Mouse (Mus musculus): ENCODE data around the gene Acss3. TPM values are rescaled to one million over a fixed set of nuclear protein-coding genes. Genes with fewer than 3 reads are reported as not detected.
A peak's percentile ranks its signal among the peaks of the same experiment; 100 is the strongest.

Acss3 gene
- polyA plus RNA-seq, 1 experiment from 2014 or later = 1.5 TPM

DNA sequence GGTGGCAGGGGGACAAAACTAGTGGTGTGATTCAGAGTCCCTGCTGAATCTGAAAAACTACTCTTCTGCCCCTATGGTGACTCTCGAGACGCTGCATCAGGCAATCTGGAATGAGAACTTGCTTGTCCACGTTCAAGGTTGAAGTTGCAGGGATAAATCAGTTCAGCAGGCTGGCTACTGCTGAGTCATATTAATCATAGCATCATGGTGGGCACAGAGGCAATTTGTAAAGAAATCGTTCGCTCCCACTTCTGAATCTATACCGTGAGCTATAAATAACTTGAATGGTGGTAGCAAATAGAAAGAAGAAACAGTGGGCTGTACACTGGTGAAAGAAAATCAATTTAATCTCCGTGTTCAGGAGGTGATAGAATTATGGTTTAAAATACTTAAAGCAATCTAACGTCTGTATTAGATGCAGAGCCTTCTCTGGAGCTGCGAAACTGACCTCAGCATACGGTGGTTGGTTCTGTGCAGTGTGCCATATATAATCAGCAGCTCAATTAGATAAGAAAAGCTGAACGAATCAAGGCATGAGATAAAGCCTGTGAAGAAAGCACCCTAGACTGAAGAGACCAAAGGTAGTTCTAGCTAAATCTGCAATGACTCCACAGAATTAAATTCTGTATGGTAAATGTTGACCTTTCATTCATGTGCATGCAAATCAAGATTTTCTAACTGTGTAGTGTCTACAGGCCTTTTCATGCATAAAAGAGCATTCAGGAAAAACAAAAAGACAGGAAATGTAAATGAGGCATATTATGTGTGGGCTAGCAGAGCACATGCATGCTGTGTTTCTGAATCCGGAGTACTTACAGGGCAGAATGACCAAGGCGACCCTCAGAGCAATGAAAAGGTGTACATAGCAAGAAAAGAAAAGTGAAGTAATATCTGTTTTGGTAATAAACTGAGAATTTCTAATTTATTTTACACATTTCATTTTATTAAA, 148.0 kb downstream of the Acss3 start:
- no peaks in the 10 kb centered on the region for H3K9me3 ChIP-seq (ENCODE audit: control insufficient read depth, low read length)
- H3K27ac ChIP-seq (ENCODE audit: low read depth) = no peak overlapping the region
- 70% methylated on average over 13 of the region's 13 CpGs for WGBS
- no peaks in the 10 kb centered on the region for H3K4me1 ChIP-seq (replicated peaks; ENCODE audit: control insufficient read depth, insufficient read depth, low read length)
- no peaks in the 10 kb centered on the region for H3K36me3 ChIP-seq (ENCODE audit: control insufficient read depth, insufficient read depth, low read length)
- no peaks in the 10 kb centered on the region for H3K27me3 ChIP-seq (replicated peaks; ENCODE audit: control insufficient read depth, insufficient read depth, low read length)
- no peak overlapping the region for H3K4me3 ChIP-seq (ENCODE audit: low read depth, low read length)
- ATAC-seq (replicated peaks; ENCODE audit: low FRiP score, low TSS enrichment, low read depth) = no peak
- H3K4me2 ChIP-seq (ENCODE audit: low read length) = no peak overlapping the region
- no peak overlapping the region for H3K9ac ChIP-seq (ENCODE audit: low read length)
- no peak for DNase-seq (ENCODE audit: low spot score)

DNA sequence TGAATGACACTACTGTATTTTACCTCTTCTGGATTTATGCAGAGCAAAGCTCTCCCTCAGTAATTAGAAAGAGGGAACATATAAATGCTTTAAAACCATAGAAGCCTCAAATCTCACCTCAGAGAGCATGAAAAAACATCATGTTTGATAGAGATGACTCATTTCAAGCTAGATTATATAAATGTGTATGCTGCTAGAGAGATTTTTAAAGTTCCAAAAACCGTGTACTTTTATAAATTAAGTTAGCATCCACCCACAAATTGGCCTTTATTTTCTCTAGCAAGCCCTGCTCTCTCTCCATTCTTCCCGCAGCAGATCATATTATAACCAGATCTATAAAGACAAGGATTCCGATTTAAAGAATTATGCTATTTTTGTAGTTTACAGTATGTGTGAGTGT, 164.4 kb downstream of the Acss3 start:
- Histone ChIP-seq H3K9me3 (ENCODE audit: control insufficient read depth, low read length) (no peaks in the 10 kb centered on the region), H3K4me2 (ENCODE audit: low read length) (no peak overlapping the region), H3K27ac (ENCODE audit: low read depth) (no peak overlapping the region), H3K4me3 (ENCODE audit: low read depth, low read length) (no peak overlapping the region), H3K9ac (ENCODE audit: low read length) (no peak overlapping the region), H3K27me3 (replicated peaks; ENCODE audit: control insufficient read depth, insufficient read depth, low read length) (no peaks in the 10 kb centered on the region), H3K4me1 (replicated peaks; ENCODE audit: control insufficient read depth, insufficient read depth, low read length) (no peaks in the 10 kb centered on the region), H3K36me3 (ENCODE audit: control insufficient read depth, insufficient read depth, low read length) (no peaks in the 10 kb centered on the region)
- WGBS = 78% methylated on average over 3 of the region's 3 CpGs
- ATAC-seq (replicated peaks; ENCODE audit: low FRiP score, low TSS enrichment, low read depth) (no peak), DNase-seq (ENCODE audit: low spot score) (no peak)

DNA sequence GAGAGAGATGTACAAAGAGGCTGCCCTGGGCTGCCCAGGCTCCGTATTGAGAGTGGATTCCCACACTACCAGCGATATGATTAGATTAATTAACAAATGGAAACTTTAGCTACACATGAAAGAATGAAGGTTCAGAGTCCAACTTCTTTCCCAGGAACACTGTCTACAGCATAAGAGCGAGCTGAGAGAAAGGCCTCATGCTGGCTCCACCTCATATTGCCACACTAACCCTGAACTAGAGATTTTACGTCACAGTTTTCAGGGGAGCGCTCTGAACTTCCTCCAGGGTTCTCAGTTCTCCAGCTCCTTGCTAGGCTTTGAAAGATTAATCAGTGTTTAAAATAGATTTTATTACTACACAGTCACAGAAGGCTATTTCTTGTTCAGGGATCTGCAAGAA, 182.1 kb downstream of the Acss3 start:
- Histone ChIP-seq H3K27ac (ENCODE audit: low read depth) (no peak overlapping the region), H3K9ac (ENCODE audit: low read length) (no peak overlapping the region), H3K4me3 (ENCODE audit: low read depth, low read length) (no peak overlapping the region), H3K36me3 (ENCODE audit: control insufficient read depth, insufficient read depth, low read length) (no peaks in the 10 kb centered on the region), H3K4me1 (replicated peaks; ENCODE audit: control insufficient read depth, insufficient read depth, low read length) (no peaks in the 10 kb centered on the region), H3K27me3 (replicated peaks; ENCODE audit: control insufficient read depth, insufficient read depth, low read length) (no peaks in the 10 kb centered on the region), H3K9me3 (ENCODE audit: control insufficient read depth, low read length) (no peaks in the 10 kb centered on the region), H3K4me2 (ENCODE audit: low read length) (no peak overlapping the region)
- no peak for ATAC-seq (replicated peaks; ENCODE audit: low FRiP score, low TSS enrichment, low read depth)
- 62% methylated on average over 5 of the region's 5 CpGs for WGBS
- no peak for DNase-seq (ENCODE audit: low spot score)

DNA sequence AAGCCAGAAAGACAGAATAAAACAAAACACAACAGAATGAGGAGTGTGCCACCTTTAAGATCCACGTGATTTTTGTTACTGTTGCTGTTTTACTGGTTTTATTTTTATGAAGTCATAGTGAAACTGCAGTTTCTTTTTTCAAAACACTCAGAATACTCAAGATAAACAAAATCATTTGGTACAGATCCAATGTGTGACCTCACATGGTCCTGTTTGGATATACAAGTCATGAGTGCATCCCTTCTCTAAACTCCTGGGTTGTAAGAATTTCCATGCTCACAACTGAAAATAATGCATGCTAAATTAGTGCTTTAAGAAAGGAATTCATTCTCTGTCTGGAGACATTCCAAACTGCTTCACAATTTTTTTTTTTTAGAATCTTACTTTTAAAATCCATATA, 184.0 kb downstream of the Acss3 start:
- Histone ChIP-seq H3K27ac (ENCODE audit: low read depth) (no peak overlapping the region), H3K4me1 (replicated peaks; ENCODE audit: control insufficient read depth, insufficient read depth, low read length) (no peaks in the 10 kb centered on the region), H3K9me3 (ENCODE audit: control insufficient read depth, low read length) (no peaks in the 10 kb centered on the region), H3K4me2 (ENCODE audit: low read length) (no peak overlapping the region), H3K4me3 (ENCODE audit: low read depth, low read length) (no peak overlapping the region), H3K27me3 (replicated peaks; ENCODE audit: control insufficient read depth, insufficient read depth, low read length) (no peaks in the 10 kb centered on the region), H3K36me3 (ENCODE audit: control insufficient read depth, insufficient read depth, low read length) (no peaks in the 10 kb centered on the region), H3K9ac (ENCODE audit: low read length) (no peak overlapping the region)
- ATAC-seq (replicated peaks; ENCODE audit: low FRiP score, low TSS enrichment, low read depth) (no peak), DNase-seq (ENCODE audit: low spot score) (no peak)
- WGBS = 52% methylated on average over 1 of the region's 1 CpGs

DNA sequence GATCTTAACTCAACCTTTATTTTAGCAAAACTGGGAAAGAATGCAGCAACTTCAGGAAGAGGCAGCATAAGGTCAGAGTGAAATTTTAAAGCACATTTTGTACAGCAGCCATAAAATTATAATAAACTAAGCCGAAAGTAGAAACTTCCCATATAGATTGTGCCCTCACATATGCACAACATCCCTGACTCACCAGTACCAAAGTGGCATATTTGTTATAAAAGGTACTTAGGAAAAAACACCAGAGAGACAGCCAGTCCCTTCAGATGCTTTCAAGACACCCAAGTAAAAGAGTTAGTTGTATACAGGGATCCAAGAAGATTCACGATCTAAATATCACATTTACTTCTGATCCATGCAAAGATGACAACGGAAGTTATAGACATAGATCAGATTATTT, 184.6 kb downstream of the Acss3 start:
- H3K27me3 ChIP-seq (replicated peaks; ENCODE audit: control insufficient read depth, insufficient read depth, low read length) = no peaks in the 10 kb centered on the region
- no peak overlapping the region for H3K4me2 ChIP-seq (ENCODE audit: low read length)
- H3K4me1 ChIP-seq (replicated peaks; ENCODE audit: control insufficient read depth, insufficient read depth, low read length) = no peaks in the 10 kb centered on the region
- H3K36me3 ChIP-seq (ENCODE audit: control insufficient read depth, insufficient read depth, low read length) = no peaks in the 10 kb centered on the region
- H3K27ac ChIP-seq (ENCODE audit: low read depth) = no peak overlapping the region
- 81% methylated on average over 3 of the region's 3 CpGs for WGBS
- ATAC-seq (replicated peaks; ENCODE audit: low FRiP score, low TSS enrichment, low read depth) (no peak), DNase-seq (ENCODE audit: low spot score) (no peak)
- H3K9me3 ChIP-seq (ENCODE audit: control insufficient read depth, low read length) = no peaks in the 10 kb centered on the region
- H3K4me3 ChIP-seq (ENCODE audit: low read depth, low read length) = no peak overlapping the region
- no peak overlapping the region for H3K9ac ChIP-seq (ENCODE audit: low read length)

DNA sequence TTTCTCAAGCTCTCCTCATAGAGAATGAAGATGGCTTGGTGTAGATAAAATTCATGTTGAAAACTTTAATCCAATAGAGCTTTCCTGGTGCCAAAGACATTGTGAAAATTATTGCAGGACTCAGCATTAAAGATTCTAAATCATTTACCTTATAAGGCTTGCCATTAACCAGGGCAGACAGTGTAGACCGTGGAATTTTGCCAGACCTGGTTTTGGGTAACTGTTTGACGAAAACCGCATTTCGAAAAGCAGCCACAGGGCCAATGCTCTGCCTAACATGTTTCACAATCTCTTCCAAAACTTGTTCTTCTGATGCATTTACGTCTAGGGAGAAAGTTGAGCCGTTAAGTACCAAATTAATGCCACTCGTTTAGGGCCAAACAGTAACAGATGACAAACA, 186.5 kb downstream of the Acss3 start:
- Histone ChIP-seq H3K27me3 (replicated peaks; ENCODE audit: control insufficient read depth, insufficient read depth, low read length) (no peaks in the 10 kb centered on the region), H3K36me3 (ENCODE audit: control insufficient read depth, insufficient read depth, low read length) (no peaks in the 10 kb centered on the region), H3K4me2 (ENCODE audit: low read length) (no peak overlapping the region), H3K9me3 (ENCODE audit: control insufficient read depth, low read length) (no peaks in the 10 kb centered on the region), H3K4me1 (replicated peaks; ENCODE audit: control insufficient read depth, insufficient read depth, low read length) (no peaks in the 10 kb centered on the region), H3K4me3 (ENCODE audit: low read depth, low read length) (no peak overlapping the region), H3K9ac (ENCODE audit: low read length) (no peak overlapping the region), H3K27ac (ENCODE audit: low read depth) (no peak overlapping the region)
- WGBS = 70% methylated on average over 7 of the region's 7 CpGs
- no peak for ATAC-seq (replicated peaks; ENCODE audit: low FRiP score, low TSS enrichment, low read depth)
- no peak for DNase-seq (ENCODE audit: low spot score)

DNA sequence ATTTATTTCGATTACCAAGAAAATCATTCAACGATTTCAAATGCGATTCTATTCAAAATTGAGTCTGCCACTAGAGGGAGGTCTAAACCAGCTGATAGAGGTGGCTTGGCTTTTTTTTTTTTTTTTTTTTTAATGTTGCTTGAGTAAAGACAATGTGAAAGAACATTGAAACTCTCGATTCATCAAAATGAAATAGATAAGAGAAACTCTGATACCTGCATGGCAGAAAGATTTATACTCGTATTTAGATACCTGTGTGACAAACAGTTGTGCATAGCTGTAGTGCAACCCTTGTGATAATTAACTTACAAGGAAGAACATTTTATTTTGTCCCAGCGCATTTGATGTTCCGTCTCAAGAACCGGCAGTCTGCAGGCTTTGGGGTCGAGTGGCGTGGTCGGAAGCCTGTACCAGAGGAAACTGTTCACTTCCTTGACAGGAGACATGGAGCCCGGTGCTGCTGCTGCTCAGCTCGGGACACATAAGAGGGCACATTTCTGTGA, 190.8 kb downstream of the Acss3 start:
- H3K4me1 ChIP-seq (replicated peaks; ENCODE audit: control insufficient read depth, insufficient read depth, low read length) = no peaks in the 10 kb centered on the region
- H3K9me3 ChIP-seq (ENCODE audit: control insufficient read depth, low read length) = no peaks in the 10 kb centered on the region
- DNase-seq (ENCODE audit: low spot score) (no peak), ATAC-seq (replicated peaks; ENCODE audit: low FRiP score, low TSS enrichment, low read depth) (no peak)
- no peaks in the 10 kb centered on the region for H3K36me3 ChIP-seq (ENCODE audit: control insufficient read depth, insufficient read depth, low read length)
- H3K4me2 ChIP-seq (ENCODE audit: low read length) = peak overlapping the region; percentile 39
- H3K9ac ChIP-seq (ENCODE audit: low read length) = no peak overlapping the region
- H3K27me3 ChIP-seq (replicated peaks; ENCODE audit: control insufficient read depth, insufficient read depth, low read length) = no peaks in the 10 kb centered on the region
- H3K27ac ChIP-seq (ENCODE audit: low read depth) = no peak overlapping the region
- H3K4me3 ChIP-seq (ENCODE audit: low read depth, low read length) = peak overlapping the region; percentile 16
- WGBS = 32% methylated on average over 13 of the region's 13 CpGs

DNA sequence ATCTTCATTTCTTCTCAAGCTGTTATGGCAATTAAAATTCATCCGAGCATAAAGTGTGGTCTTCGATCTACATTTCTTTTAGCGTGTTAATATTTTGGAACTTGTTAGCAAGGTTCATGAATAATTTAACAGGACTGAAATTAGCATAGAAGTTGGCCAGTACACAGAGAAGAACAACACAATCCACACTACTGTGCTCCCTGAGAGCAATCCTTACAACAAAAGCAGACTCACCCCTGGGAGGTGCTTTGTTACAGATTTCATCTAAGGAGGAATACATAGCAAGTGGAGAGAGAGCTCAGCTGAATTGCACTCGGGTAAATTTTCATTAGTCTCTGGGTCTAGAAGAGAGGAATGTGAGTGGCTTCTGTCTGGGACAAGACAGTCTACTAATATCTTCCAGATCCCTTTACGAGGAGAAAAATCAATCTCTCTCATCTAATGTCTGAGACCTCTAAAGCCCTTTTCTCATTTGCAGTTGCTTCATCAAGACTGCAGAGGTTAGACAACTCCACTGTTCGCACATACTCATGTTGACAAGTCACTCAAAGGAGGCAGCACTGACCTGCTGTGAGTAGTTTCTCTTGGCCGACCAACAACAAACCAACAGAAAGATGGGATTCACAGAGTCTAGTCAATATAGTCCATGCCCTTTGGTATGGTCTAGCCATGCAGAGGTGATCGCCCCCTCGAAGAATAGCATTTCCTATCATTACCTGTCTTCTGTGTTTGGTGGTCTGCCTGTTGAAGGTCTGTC, 194.7 kb downstream of the Acss3 start:
- WGBS = 80% methylated on average over 9 of the region's 9 CpGs
- no peaks in the 10 kb centered on the region for H3K27me3 ChIP-seq (replicated peaks; ENCODE audit: control insufficient read depth, insufficient read depth, low read length)
- no peak overlapping the region for H3K27ac ChIP-seq (ENCODE audit: low read depth)
- no peak overlapping the region for H3K4me3 ChIP-seq (ENCODE audit: low read depth, low read length)
- DNase-seq (ENCODE audit: low spot score) (no peak), ATAC-seq (replicated peaks; ENCODE audit: low FRiP score, low TSS enrichment, low read depth) (no peak)
- no peak overlapping the region for H3K9ac ChIP-seq (ENCODE audit: low read length)
- H3K36me3 ChIP-seq (ENCODE audit: control insufficient read depth, insufficient read depth, low read length) = no peaks in the 10 kb centered on the region
- no peak overlapping the region for H3K4me2 ChIP-seq (ENCODE audit: low read length)
- no peaks in the 10 kb centered on the region for H3K4me1 ChIP-seq (replicated peaks; ENCODE audit: control insufficient read depth, insufficient read depth, low read length)
- H3K9me3 ChIP-seq (ENCODE audit: control insufficient read depth, low read length) = no peaks in the 10 kb centered on the region

Data from intestine, embryonic 14.5 days (tissue).